Mouse (Mus musculus) layer of hippocampus, adult 8-10 months (tissue): Measurements from ENCODE around the gene Pdia3. TPM values are rescaled to one million over a fixed set of nuclear protein-coding genes. Genes with fewer than 3 reads are reported as not detected.
"Not testable (repeated sequence)": the region's sequence is repeated elsewhere in the genome, so short reads cannot be mapped to it uniquely, and the experiment has no call there.

Experiments used
- DNase-seq, 2 experiments: peaks; one replicate each; pipeline ENCODE4 v3.0.0; 2022; ENCODE audit warnings: low spot score in 2 of 2
- microRNA-seq, 2 experiments: library from miRNA; unstranded; fragments of <30 nt; microRNA quantifications; one replicate each; pipeline ENCODE4 v1.2.0; 2022
- total RNA-seq, 4 experiments: library from RNA; stranded (reverse); gene quantifications; 2 replicates each; pipeline ENCODE4 v1.2.4; 2022

Gene Pdia3
- total RNA-seq, 4 experiments from 2014 or later: 168 to 236 (median 196) TPM

DNA sequence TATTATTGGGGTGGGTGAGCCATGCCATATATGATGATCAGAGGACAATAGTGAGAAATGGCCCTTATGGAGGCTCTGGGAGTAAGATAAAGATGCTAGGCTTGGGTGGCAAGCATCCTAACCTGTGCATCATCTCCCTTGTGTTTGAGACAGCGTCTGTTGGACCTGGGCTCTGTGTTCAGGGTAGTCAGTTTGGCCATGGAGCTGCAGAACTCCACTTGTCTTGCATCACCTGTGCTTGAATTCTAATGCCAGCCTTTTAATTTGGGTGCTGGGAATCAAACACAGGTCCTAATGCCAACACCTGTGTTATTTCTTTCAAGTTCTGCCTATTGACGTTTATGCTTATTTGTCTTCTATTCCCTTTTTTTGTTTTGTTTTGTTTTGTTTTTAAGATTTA, 61.7 kb downstream of the Pdia3 start:
- DNase-seq: not testable (repeated sequence)

DNA sequence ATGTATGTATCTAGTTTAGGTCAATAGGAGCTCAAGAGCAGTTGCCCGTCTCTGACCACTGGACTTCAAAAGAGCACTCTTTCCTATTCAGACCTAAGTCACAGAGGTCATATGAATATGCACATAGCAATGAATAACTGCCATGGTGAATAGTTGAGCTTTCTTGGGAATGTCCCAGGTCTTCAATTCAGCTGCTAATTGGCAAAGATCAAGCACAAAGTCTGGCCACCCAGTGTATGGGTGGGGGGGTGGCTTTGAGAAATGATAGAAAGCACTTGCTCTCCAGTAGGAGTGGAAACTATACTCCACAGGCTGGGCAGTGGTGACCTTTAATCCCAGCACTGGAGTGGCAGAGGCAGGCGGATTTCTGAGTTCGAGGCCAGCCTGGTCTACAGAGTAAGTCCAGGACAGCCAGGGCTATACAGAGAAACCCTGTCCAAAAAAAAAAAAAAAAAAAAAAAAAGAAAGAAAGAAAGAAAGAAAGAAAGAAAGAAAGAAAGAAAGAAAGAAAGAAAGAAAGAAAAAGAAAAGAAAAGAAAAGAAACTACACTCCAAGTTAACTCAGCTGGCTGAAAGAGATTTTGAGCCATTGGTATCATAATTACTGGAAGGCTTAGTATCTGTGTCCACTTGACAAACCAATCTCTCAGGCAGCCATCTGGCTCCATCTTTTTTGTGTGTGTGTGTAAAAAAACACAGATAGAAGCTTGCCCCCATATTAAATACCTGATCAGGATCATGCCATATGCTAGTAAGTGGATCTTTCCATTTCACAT, 64.1 kb downstream of the Pdia3 start:
- no peak for DNase-seq

- no peak for DNase-seq
Measured at GRCm38 (mm10) chr2:121480498-121480897, 66.9 kb downstream of the Pdia3 start.

GRCm38 (mm10) chr2:121480916-121481315, 67.3 kb downstream of the Pdia3 start:
- DNase-seq: not testable (repeated sequence)

DNA sequence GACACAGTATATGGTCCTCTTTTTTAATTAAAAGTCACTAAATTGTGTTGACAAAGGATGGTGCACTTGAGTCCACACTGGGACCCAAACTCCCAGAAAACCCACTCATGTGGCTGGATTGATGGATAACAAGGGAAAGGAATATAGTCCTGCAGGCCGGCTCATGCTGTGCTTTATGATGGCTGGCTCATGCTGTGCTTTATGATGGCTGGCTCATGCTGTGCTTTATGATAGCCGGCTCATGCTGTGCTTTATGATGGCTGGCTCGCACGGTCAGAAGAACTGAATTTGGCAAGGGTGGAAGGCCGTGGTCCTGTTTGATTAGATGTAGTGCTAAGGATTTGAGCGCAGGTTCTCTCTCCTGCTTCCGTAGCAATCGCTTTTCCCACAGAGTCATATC, 70.0 kb downstream of the Pdia3 start:
- DNase-seq: no peak

DNA sequence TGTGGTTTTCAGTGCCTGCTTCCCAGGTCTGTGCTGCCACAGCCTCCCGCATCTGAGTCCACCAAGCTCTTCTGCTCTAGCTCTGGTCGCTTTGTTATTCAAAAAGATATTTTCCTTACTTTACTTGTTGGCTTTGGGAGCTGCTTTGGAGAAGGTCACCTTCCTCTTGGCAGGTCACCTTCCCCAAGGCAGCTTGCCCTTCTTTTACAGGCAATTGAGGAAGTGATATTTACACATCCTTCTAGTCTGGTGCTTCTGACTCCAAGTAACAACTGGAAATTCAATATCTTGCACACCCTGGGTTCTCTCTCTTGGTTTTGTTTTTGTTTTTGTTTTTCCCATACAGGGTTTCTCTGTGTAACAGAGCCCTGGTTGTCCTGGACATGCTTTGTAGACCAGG, 70.8 kb downstream of the Pdia3 start:
- not testable (repeated sequence) for DNase-seq

Small RNA genes within 50 kb of the gene (microRNA-seq; reads per million reads assigned to microRNA genes)
- 0 to 0.96 reads per million in 2 experiments for gene Gm22953

Other genes with a start within 250 kb of the Pdia3 start
- gene Tubgcp4, start 243.1 kb upstream of the Pdia3 start, total RNA-seq: 10 to 100 TPM; 32.3 to 47.9 (median 41.5) TPM
- gene Zscan29, start 242.7 kb upstream of the Pdia3 start, total RNA-seq: 1 to 10 TPM; 7.1 to 8.1 (median 7.7) TPM
- gene Trp53bp1, start 142.4 kb upstream of the Pdia3 start, total RNA-seq: 100 to 1,000 TPM; 144 to 183 (median 161) TPM
- gene Map1a, start 124.2 kb upstream of the Pdia3 start, total RNA-seq: 100 to 1,000 TPM; 585 to 644 (median 617) TPM
- gene Ppip5k1, start 58.4 kb upstream of the Pdia3 start, total RNA-seq: 100 to 1,000 TPM; 100 to 132 (median 118) TPM
- 100 to 1,000 TPM; 386 to 462 (median 428) TPM for gene Ckmt1, start 56.1 kb upstream of the Pdia3 start, total RNA-seq
- 1 to 10 TPM in 1 of 4 experiments, under 1 TPM in 3; 0.56 to 1.0 (median 0.75) TPM for gene Strc, start 26.6 kb upstream of the Pdia3 start, total RNA-seq
- gene Catsper2, start within 50 bp of the Pdia3 start, total RNA-seq: 1 to 10 TPM; 4.5 to 6.9 (median 5.3) TPM
- not detected for gene Ell3, start 30.5 kb downstream of the Pdia3 start, total RNA-seq
- 100 to 1,000 TPM; 111 to 162 (median 132) TPM for gene Serf2, start 35.4 kb downstream of the Pdia3 start, total RNA-seq
- gene Hypk, start 39.5 kb downstream of the Pdia3 start, total RNA-seq: 10 to 100 TPM; 16.2 to 22.7 (median 17.0) TPM
- gene Serinc4, start 43.0 kb downstream of the Pdia3 start, total RNA-seq: under 1 TPM in 3 of 4 experiments, not detected in 1; 0.25 to 0.74 (median 0.36) TPM
- 10 to 100 TPM; 40.8 to 46.2 (median 43.9) TPM for gene Mfap1b, start 60.3 kb downstream of the Pdia3 start, total RNA-seq
- 10 to 100 TPM; 29.3 to 31.4 (median 30.5) TPM for gene Mfap1a, start 92.9 kb downstream of the Pdia3 start, total RNA-seq
- 1 to 10 TPM; 3.0 to 4.5 (median 3.7) TPM for gene Wdr76, start 92.9 kb downstream of the Pdia3 start, total RNA-seq